Mouse (Mus musculus) testis, postnatal 10 days (tissue): ENCODE results near the gene Hist1h4f.
"Not testable (repeated sequence)": the region's sequence is repeated elsewhere in the genome, so short reads cannot be mapped to it uniquely, and the experiment has no call there.

Source experiments
- DNase-seq: peaks from one replicate; pipeline ENCODE4 v3.0.0; 2021; ENCODE audit warnings: low spot score

Hist1h4f gene

DNA sequence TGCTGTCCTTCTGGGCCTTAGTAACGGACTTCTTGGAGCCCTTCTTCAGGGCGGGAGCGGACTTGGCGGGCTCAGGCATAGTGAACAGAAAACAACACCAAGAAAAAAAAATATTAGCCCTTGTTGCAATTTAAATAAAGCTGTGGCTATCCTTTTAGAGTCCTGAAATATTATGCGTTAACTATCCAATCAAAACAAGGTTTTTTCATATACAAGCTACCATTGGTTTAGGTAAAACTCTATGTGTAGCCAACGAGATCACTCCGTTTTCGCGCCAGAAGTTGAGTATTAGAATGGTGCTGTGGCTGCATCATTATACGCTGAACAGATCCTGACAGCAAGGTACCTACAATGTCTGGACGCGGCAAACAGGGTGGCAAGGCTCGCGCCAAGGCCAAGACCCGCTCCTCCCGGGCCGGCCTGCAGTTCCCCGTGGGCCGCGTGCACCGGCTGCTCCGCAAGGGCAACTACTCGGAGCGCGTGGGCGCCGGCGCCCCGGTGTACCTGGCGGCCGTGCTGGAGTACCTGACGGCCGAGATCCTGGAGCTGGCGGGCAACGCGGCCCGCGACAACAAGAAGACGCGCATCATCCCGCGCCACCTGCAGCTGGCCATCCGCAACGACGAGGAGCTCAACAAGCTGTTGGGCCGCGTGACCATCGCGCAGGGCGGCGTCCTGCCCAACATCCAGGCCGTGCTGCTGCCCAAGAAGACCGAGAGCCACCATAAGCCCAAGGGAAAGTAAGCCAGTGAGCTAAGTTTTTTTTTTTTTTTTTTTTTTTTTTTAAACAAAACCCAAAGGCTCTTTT is 17.7 kb downstream of the Hist1h4f start, which contains the start of gene Hist1h2af:
Gene Hist1h2af (plus strand): TSS at position 347 of the 808 bp plus-strand sequence.
- DNase-seq: not testable (repeated sequence)

DNA sequence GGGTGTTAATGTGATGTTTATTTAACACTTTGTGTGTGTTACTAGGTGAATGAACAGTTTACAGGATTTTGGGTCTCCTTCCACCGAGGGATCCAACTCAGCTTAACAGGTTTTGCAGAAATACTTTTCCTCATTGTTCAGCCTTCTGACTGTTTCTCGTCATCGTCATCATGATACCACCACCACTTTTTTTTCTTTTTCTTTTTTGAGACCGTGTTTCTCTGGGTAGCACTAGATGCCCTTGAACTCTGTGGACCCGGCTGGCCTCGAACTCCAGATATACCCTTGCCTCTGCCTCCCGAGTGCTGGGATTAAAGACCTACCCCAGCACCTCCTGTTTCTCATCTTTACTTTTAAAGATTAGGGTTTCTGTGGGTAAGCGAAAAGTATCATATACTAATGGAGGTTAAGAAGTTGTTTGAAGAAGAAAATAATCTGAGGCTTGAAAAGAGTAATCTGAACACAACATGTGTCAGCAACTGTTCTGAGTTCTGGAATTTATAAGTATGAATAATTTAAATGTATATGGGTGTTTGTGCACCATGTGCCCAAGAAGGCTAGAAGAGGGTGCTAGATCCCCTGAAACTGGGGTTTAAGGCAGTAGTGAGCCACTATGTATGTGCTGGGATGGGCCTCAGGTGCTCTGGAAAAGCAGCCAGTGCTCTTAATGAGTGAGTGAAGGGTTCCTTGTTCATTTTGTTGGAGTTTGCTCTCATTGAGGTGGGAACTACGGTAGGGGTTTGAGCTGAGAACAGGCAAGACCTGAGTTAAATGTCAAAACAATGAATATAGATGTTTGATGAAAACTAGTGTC is 19.0 kb downstream of the Hist1h4f start:
- DNase-seq: no peak

DNA sequence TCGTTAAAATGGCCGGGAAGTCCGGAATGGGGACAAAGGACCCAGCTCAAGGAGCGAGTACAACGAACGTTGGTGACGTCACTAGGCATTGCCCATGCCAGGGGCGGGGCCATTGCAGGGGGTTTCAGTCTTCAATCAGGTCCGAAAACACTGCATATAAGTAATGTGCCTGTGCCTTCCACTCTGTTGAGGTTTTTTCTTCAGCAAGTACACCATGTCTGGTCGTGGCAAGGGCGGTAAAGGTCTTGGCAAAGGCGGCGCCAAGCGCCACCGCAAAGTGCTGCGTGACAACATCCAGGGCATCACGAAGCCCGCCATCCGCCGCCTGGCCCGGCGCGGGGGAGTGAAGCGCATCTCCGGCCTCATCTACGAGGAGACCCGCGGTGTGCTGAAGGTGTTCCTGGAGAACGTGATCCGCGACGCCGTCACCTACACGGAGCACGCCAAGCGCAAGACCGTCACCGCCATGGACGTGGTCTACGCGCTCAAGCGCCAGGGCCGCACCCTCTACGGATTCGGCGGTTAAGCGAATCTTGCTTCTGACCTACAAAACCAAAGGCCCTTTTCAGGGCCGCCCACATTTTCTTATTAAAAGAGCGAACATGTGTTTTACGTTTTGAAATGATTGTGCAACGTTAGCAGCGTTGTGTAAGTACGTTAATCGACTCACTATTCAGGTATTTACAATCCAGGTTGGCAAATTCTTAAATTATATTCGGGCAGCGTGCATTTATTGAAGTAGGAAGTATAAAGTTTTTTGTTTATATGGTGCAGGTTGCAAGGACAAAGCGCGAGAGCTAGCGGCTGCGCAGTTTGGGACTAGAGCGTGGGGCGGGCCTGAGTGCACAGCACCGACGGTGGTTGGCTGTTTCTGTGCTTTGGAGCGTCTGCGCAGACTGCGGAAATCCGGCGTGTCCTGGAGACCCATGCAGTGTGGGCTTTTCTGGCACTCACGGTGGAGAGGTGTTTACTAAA is 20.3 kb downstream of the Hist1h4f start, which contains the start of gene Hist1h4h:
Gene Hist1h4h (plus strand): TSS at position 150 of the 975 bp plus-strand sequence.
- peak; percentile 95 for DNase-seq

DNA sequence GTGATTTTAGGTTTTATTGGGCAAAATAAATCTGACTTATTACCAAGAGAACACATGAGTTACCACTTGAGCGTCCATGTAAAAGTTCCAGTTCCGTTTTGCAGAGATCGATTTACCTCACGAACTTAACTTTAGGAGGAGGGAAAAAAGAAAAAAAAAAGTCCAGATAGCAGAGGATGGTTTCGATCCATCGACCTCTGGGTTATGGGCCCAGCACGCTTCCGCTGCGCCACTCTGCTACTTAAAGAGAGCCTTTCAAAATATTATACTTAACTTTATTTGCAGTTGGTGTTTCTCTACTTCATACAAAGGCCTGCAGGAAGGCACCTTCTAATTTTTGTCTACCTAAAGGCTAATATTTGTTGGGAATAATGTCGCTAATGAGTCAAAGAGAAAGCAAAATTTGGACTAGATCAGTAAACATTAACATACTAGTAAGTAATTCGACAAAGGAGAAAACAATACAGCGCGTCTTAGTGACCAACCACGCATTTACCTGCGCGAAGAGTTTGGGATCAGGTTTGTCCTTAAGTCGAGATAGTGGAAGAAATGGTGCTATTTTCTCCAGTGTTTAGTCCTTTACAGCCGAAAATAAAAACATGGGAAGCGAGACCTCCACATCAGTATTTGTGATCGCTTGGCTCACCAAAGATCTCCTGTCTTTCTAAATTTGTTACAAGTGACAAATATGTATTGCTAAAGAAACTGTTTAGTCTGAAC is 21.1 kb downstream of the Hist1h4f start:
- DNase-seq: peak; percentile 63

DNA sequence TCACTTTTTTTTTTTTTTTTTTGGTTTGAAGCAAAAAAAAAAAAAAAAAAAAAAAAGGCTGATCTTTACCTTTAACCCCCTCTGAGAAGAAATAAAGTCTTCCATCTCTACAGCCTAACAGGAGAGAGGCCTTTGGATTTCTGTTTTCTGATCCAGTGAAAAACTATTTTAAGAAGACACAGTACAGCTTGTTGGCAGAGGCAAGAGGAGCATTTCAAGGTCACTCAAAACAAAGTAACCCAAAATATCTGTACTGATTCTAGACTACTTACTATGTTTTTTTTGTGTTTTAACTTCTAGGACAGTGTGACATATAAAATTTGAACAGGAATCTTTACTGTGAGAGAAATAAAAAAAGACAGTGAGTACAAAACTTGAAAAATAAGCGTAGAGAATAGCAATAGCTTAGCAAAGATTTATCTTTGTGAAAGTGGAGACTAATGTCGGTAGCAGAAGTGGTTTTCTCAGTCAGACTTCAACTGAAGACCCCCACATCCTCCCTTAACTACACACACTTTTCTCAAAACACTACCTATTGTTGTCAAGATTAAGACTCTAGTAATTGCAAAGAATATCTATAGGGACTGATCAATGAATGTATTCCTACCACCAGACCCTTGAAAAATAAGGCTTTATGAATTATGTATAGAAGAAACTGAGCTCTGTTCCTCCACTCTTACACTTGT is 21.8 kb downstream of the Hist1h4f start:
- no peak for DNase-seq

DNA sequence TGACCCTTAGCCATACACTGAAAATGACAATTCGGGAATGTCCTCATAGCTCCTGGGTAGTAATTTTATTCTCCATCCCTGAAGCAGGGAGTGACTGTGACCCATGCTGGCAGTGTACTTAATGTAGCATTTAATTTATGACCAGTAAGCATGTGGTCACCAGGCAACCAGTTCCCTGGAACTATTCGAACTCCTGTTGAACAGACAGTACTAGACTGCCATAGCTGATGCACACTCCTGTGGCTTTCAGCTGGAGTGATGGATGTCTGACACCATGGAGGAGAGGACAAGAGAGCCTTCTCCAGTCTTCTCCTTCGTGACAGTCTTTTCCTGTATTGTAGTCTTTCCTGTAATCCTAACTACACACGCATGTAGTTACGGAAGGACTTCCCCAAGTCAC is 22.4 kb downstream of the Hist1h4f start:
- no peak for DNase-seq

DNA sequence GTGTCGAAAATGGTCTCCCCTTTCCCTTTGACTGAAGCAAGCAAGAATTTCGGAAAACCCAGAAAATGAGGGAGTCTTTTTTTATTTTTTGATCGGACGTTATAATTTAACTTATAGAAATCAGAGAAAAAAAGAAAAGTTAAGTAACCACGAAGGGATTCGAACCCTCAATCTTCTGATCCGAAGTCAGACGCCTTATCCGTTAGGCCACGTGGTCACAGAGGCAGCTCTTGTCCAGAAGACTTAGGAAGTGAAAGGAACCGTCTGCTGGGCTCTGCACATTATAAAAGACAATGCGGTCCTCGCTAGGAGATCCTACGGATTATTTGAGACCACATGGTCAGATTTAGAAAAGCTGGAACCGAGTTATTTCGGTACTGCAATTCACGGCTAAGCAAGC is 25.1 kb downstream of the Hist1h4f start:
- peak; percentile 92 for DNase-seq

DNA sequence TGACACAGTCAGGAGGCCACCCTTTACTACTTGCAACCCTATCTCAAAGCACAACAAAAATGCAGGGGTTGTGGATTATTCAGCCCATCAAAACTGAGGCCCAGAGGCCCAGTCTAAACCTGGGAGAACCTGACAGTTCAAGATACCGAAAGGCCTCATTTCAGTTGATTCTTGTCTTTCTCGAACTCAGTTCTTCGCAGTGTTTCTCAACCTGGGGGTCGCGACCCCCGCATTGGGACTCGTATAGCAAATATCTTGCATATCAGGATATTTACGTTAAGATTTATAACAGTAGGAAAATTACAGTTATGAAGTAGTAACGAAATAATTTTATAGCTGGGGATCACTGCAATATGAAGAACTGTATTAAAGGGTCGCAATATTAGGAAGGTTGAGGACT is 25.5 kb downstream of the Hist1h4f start:
- no peak for DNase-seq

DNA sequence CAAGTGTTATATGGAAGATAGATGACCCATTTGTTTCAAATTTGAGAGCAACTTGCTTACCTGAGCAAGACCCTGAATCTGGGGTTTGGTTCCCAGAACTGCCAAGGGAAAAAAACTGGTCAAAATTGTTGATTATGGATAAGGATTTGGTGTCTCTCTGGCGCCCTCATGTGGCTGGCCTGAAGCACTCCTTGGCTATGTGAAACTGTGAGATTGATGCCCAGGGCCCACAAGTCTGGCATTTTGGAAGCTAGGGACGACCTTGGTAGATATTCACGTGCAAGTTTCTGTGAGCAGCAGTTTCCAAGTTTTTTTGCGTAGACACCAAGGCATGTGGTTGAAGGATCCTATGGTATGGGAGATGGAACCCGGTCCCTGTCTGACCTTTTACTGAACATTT is 26.8 kb downstream of the Hist1h4f start:
- DNase-seq: peak; percentile 88

DNA sequence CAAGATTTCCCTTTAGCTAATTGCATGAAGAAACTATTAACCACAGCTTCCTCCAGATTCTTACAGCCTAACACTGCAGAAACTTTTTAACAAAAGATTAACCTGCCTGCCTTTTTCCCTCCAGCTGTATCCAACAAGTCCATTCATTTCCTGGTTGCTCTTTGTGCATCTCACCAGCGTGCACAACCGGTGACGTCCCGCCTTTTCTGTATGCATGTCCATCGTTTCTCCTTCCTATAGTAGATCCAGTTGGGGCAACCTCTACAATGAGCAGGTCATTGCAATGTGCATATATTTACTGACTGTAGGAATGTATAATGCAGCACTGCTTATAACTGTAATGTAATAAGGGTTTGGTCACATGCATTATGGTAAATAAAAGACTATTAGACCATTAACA is 27.5 kb downstream of the Hist1h4f start:
- DNase-seq: no peak

DNA sequence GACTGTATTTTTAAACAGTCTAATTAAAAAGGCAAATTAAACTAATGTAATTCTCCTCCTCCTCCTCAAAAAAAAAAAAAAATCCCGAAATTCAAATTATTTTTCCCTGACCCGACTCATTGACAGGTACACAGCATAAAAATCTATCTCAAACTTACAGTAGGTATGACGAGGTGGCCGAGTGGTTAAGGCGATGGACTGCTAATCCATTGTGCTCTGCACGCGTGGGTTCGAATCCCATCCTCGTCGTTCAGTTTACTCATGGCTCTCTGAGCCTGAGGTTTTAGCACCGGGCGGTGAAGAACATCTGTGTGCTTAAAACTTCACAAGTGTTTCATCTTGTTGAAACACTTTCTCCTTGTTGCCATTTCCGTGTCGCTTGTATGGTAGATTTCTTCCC is 29.7 kb downstream of the Hist1h4f start:
- DNase-seq: peak; percentile 79

DNA sequence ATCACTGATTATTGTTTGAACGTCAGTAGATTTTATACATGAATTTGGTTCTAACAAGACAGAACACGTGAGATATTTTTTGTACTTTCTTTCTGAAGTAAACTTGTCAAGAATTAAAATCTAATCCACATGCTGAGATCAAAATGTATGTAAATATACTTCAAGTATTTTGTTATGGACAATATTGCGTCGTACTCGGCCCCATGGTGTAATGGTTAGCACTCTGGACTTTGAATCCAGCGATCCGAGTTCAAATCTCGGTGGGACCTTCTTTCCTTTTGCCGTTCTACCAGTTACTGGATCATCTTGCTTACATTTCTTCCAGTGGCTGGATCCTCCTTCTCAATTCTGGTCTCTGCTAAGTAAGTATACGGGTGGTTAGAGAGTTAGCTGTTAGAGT is 32.0 kb downstream of the Hist1h4f start:
- peak; percentile 75 for DNase-seq

DNA sequence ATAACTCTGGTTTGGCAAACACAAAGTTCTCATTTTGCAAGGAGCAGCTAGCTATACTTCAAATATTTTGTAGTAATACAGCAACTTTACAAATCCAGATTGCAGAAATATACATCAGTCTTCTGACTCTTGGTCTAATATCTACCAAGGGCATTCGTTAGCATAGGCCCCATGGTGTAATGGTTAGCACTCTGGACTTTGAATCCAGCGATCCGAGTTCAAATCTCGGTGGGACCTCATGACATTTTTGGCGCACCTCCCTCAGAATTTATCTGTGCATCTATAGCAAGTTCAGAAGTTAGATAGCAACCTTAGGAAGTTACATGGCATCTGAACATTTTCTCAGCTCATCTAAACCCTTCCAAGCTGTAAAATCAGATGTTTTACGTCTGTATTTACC is 32.6 kb downstream of the Hist1h4f start:
- peak; percentile 77 for DNase-seq

DNA sequence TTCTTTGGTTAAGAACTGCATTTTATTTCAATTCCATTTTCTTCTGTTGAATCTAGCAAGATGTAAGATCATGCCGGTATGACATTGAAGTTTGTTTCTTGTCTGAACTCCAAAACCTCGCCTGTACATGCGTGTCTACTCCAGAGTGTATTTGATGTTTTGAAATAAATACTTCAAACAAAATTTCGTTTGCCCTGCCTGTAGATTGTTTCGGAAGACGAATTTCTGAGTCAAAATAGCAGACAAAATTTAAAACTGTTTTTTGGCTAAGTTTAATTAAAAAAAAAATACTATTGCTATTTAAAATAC is 33.2 kb downstream of the Hist1h4f start:
- DNase-seq: no peak

DNA sequence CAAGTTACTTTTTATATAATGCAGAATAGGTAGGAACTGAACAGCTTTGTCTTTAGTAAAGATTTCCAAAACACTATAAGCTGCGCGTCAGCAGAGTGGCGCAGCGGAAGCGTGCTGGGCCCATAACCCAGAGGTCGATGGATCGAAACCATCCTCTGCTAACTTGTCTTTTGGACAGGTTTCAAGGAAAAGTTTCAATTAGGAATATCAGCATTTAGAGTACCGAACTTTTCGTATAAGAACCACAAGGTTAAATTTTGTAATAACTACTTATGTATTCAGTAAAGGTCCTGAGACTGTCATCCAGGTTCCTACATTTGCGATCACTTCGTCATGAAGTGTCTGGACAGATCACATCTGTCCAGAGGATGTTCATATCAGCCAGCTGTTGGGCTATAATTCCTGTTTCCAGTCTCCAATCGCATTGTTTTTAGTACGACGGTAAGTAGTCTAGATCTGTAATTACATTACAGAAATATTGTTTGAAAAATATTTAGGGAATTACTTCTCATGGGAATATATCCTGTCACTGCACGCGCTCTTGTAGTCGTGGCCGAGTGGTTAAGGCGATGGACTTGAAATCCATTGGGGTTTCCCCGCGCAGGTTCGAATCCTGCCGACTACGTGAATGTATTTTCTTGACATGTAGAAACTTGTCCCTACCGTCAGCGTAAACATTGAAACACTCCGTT is 33.7 kb downstream of the Hist1h4f start:
- DNase-seq: peak; percentile 82

DNA sequence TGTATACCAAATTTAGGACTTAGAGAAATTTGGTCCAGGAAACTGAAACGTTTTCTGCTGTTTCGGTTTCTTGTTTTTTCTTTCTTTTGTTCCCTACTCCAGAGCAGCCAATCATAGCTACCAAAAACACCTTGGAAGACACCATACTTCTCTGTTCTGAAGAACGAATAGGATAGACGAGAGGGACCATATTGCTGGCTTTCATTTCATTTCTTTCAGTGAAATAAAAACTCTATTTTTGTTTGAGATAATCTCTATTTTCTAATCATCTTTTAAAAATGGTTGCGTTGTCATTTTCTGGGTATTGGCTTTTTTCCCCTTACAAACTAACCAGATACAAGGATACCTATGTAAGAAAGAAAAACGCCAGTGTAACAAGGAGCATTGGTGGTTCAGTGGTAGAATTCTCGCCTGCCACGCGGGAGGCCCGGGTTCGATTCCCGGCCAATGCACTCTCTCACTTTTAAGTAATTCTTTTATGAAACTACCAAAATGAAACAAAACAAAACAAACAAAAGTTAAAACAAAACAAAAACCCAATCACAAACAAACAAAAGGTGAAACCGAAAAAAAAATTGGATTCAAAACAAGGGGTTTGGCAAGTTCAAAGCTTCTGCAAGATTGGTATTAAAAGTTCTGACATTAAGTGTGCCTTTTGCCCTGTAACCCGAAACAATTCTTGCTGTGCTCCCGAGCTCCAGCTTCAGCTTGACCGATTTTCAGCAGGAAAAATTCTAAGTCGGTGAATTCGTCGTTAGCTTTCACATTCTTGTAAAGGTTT is 34.4 kb downstream of the Hist1h4f start:
- DNase-seq: peak; percentile 83

DNA sequence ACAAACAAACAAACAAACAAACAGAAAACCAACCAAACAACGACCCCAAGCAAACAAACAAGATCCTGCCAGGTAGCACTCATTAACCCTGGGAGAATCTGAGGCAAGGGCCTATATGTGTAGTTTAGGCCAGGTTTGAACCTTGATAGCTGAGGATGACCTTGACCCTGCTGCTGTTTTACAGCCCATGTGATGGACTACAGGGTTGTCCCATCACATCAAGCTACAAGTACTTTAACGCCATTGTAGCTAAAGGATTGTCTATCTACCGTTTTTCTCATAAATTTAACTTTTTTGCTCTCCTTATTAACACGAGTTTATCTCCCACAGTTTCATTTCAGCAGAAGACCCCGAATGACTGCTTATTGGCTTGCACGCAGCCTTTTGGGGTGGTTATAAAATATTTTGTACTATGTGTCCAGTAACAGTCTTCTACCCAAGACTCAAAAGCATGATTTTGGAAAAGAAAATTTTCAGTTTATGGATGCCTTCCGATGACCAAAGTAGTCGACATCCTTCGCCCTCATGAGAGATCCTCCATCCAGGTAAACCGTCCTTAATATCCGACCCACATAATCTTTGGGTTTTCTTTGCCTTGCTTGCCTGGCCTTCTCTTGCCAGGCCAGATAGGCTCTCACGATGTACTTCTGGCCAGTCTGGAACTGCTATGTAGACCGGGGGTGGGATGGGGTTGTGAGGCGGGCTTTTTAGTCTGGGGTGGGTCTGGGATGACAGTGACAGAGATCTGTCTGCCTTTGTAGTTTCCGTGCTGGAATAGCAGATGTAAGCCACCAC is 35.4 kb downstream of the Hist1h4f start:
- no peak for DNase-seq

DNA sequence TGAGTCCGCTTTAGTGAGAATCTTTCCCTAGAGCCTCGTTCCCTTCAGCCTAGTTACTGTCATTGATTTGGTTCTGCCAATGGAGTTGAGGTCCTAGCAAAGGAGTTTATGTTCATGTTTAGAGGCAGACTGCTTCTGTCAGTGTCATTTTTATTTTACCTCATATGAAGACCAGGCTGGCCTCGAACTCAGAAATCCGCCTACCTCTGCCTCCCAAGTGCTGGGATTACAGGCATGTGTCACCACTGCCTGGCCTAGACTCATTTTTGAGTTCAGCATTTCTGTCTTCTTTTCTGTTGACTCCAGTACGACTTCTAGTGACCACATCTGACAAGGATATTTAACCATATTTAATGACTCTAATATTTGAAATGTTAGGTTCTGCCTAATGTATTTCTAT is 36.2 kb downstream of the Hist1h4f start:
- no peak for DNase-seq

DNA sequence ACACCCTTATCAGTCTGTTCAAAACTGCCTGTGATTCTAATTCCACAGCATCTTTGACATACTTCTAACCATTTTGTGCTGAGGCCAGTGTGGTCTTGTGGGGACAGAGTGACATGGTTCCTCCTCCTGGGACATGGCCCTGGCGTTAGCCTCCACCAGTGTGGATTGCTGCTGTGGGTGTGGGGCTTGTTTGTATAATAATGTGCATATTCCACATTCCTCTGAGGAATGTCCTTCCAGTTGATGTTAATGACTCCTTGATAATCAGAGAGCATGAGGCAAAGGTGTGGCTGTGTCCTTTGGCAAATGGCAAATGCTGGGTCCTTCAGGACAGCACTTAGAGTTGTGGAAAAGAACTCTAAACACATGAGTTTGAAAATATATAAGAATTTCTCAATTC is 37.9 kb downstream of the Hist1h4f start:
- DNase-seq: no peak
